Mouse (Mus musculus) CH12F3 (cell line): ENCODE results near the gene Riox1.
"Not testable (repeated sequence)": the region's sequence is repeated elsewhere in the genome, so short reads cannot be mapped to it uniquely, and the experiment has no call there.

Experiments used
- in situ Hi-C: fragments of 300-500 bp; cut with MboI; formaldehyde crosslinking; loops from 2 replicates; pipeline ENCODE4 v1.14.3; 2020; ENCODE audit warnings: low sequenced_read_pairs

Gene Riox1

GRCm38 (mm10) chr12:83947260-83947811 is 3.1 kb upstream of the Riox1 start:
- in situ Hi-C loops: loop anchor here (25.0 kb wide), 1 partner anchor 235 kb away; no protein-coding TSS in a partner anchor

- in situ Hi-C loops: loop anchor here (25.0 kb wide), 1 partner anchor 237 kb away; no protein-coding TSS in a partner anchor
Measured at GRCm38 (mm10) chr12:83949043-83949442, 1.4 kb upstream of the Riox1 start.

GRCm38 (mm10) chr12:83949776-83950492 is 474 bp upstream of the Riox1 start:
- in situ Hi-C loops: loop anchor here (25.0 kb wide), 1 partner anchor 238 kb away; no protein-coding TSS in a partner anchor

GRCm38 (mm10) chr12:83950840-83951701 is 663 bp downstream of the Riox1 start:
- in situ Hi-C loops: no loop called here

GRCm38 (mm10) chr12:83951711-83952575 is 1.5 kb downstream of the Riox1 start:
- in situ Hi-C loops: no loop called here

- in situ Hi-C loops: no loop called here
Measured at GRCm38 (mm10) chr12:83958278-83958677, 7.9 kb downstream of the Riox1 start.

- in situ Hi-C loops: no loop called here
Measured at GRCm38 (mm10) chr12:83965235-83965634, 14.8 kb downstream of the Riox1 start.

GRCm38 (mm10) chr12:83972117-83972516 is 21.7 kb downstream of the Riox1 start:
- in situ Hi-C loops: no loop called here

- in situ Hi-C loops: no loop called here
Measured at GRCm38 (mm10) chr12:83978862-83979261, 28.5 kb downstream of the Riox1 start.

- in situ Hi-C loops: no loop called here
Measured at GRCm38 (mm10) chr12:83981615-83982014, 31.2 kb downstream of the Riox1 start.

GRCm38 (mm10) chr12:83984752-83985151 is 34.3 kb downstream of the Riox1 start, which contains the start of gene Heatr4:
Gene Heatr4 (minus strand): TSS chr12:83984852.
- in situ Hi-C loops: no loop called here

- in situ Hi-C loops: no loop called here
Measured at GRCm38 (mm10) chr12:83987242-83987582, 36.8 kb downstream of the Riox1 start.

GRCm38 (mm10) chr12:83987583-83988441 is 37.4 kb downstream of the Riox1 start, which contains the start of gene Acot2:
Gene Acot2 (plus strand): TSS chr12:83987861.
- in situ Hi-C loops: no loop called here

GRCm38 (mm10) chr12:83988483-83988882 is 38.1 kb downstream of the Riox1 start:
- in situ Hi-C loops: no loop called here

GRCm38 (mm10) chr12:83989378-83989777 is 39.0 kb downstream of the Riox1 start:
- in situ Hi-C loops: no loop called here

GRCm38 (mm10) chr12:83997221-83997620 is 46.8 kb downstream of the Riox1 start:
- in situ Hi-C loops: no loop called here

- in situ Hi-C loops: no loop called here
Measured at GRCm38 (mm10) chr12:83998341-83999107, 48.1 kb downstream of the Riox1 start.

GRCm38 (mm10) chr12:83999237-83999636 is 48.8 kb downstream of the Riox1 start:
- in situ Hi-C loops: not testable (repeated sequence)

GRCm38 (mm10) chr12:84000418-84000817 is 50.0 kb downstream of the Riox1 start:
- in situ Hi-C loops: no loop called here
